Mouse (Mus musculus): ENCODE results near the gene Lap3. TPM values are rescaled to one million over a fixed set of nuclear protein-coding genes. Genes with fewer than 3 reads are reported as not detected.

Lap3 gene
- polyA plus RNA-seq, 2 experiments: 24.3 to 38.8 TPM

GRCm38 (mm10) chr5:45494093-45494755 lies 1.1 kb downstream of the Lap3 start:
- ATAC-seq (ENCODE audit: insufficient read depth): no peak
- no peak overlapping the region for H3K27ac ChIP-seq

GRCm38 (mm10) chr5:45495429-45495975 lies 2.3 kb downstream of the Lap3 start:
- ATAC-seq (ENCODE audit: insufficient read depth): no peak

More at GRCm38 (mm10) chr5:45494093-45494755, 1.1 kb downstream of the Lap3 start:
- Histone ChIP-seq H3K4me2 (ENCODE audit: low read depth) (peak overlapping the region; percentile 88), H3K9me3 (ENCODE audit: control insufficient read depth, low read length) (no peaks in the 10 kb centered on the region), H3K4me1 (replicated peaks; ENCODE audit: control insufficient read depth in 2 of 2, insufficient read depth in 2 of 2, low read length in 1 of 2) (peaks cover 0 to 5% of the 10 kb centered on the region in 2 experiments; a peak in 1 of 4 replicates), H3K27me3 (ENCODE audit: control insufficient read depth, insufficient read depth, low read length) (no peaks in the 10 kb centered on the region; the same call in 1 of the 2 replicates), H3K36me3 (replicated peaks; ENCODE audit: control insufficient read depth, insufficient read depth, low read depth) (no peaks in the 10 kb centered on the region; the same call in 1 of the 2 replicates), H3K4me3 (ENCODE audit: insufficient read depth in 1 of 2, low read depth in 2 of 2, low read length in 2 of 2) (peak overlapping the region; percentile 61 to 65), H3K9ac (replicated peaks) (peak overlapping the region; percentile 70; the same call in 1 of the 2 replicates)
- TF ChIP-seq EP300 (IDR thresholded peaks at IDR 0.05; ENCODE audit: low read depth) (no peak), CTCF (IDR thresholded peaks at IDR 0.05; ENCODE audit: low read depth) (no peak)
- 42% methylated on average over 9 of the region's 9 CpGs for WGBS (ENCODE audit: insufficient replicate concordance)
- DNase-seq (ENCODE audit: low read depth in 3 of 3, low spot score in 3 of 3): no peak

GRCm38 (mm10) chr5:45496042-45496441 lies 2.9 kb downstream of the Lap3 start:
- no peak overlapping the region for H3K4me2 ChIP-seq (ENCODE audit: low read depth)
- no peak for TF ChIP-seq EP300 (IDR thresholded peaks at IDR 0.05; ENCODE audit: low read depth)
- no peak for TF ChIP-seq CTCF (IDR thresholded peaks at IDR 0.05; ENCODE audit: low read depth)
- H3K9ac ChIP-seq (replicated peaks): no peak overlapping the region; the same call in 1 of the 2 replicates
- H3K27ac ChIP-seq: no peak overlapping the region
- peaks cover 0 to 5% of the 10 kb centered on the region in 2 experiments; a peak in 1 of 4 replicates for H3K4me1 ChIP-seq (replicated peaks; ENCODE audit: control insufficient read depth in 2 of 2, insufficient read depth in 2 of 2, low read length in 1 of 2)
- ATAC-seq (ENCODE audit: insufficient read depth) (no peak), DNase-seq (ENCODE audit: low read depth in 3 of 3, low spot score in 3 of 3) (no peak)
- H3K9me3 ChIP-seq (ENCODE audit: control insufficient read depth, low read length): no peaks in the 10 kb centered on the region
- no peak overlapping the region for H3K4me3 ChIP-seq (ENCODE audit: insufficient read depth in 1 of 2, low read depth in 2 of 2, low read length in 2 of 2)
- peaks cover 5% of the 10 kb centered on the region; the same call in 1 of the 2 replicates for H3K36me3 ChIP-seq (replicated peaks; ENCODE audit: control insufficient read depth, insufficient read depth, low read depth)
- H3K27me3 ChIP-seq (ENCODE audit: control insufficient read depth, insufficient read depth, low read length): no peaks in the 10 kb centered on the region; the same call in 1 of the 2 replicates

More at GRCm38 (mm10) chr5:45495429-45495975, 2.3 kb downstream of the Lap3 start:
- TF ChIP-seq EP300 (IDR thresholded peaks at IDR 0.05; ENCODE audit: low read depth): no peak
- no peak for TF ChIP-seq CTCF (IDR thresholded peaks at IDR 0.05; ENCODE audit: low read depth)
- no peaks in the 10 kb centered on the region for H3K9me3 ChIP-seq (ENCODE audit: control insufficient read depth, low read length)
- H3K9ac ChIP-seq (replicated peaks): no peak overlapping the region; the same call in 1 of the 2 replicates
- H3K36me3 ChIP-seq (replicated peaks; ENCODE audit: control insufficient read depth, insufficient read depth, low read depth): peaks cover under 1% of the 10 kb centered on the region; the same call in 1 of the 2 replicates
- no peak overlapping the region for H3K27ac ChIP-seq
- H3K27me3 ChIP-seq (ENCODE audit: control insufficient read depth, insufficient read depth, low read length): no peaks in the 10 kb centered on the region; the same call in 1 of the 2 replicates
- H3K4me1 ChIP-seq (replicated peaks; ENCODE audit: control insufficient read depth in 2 of 2, insufficient read depth in 2 of 2, low read length in 1 of 2): peaks cover 0 to 5% of the 10 kb centered on the region in 2 experiments; a peak in 1 of 4 replicates
- no peak overlapping the region for H3K4me3 ChIP-seq (ENCODE audit: insufficient read depth in 1 of 2, low read depth in 2 of 2, low read length in 2 of 2)
- no peak for DNase-seq (ENCODE audit: low read depth in 3 of 3, low spot score in 3 of 3)
- 66% methylated on average over 3 of the region's 3 CpGs for WGBS (ENCODE audit: insufficient replicate concordance)
- H3K4me2 ChIP-seq (ENCODE audit: low read depth): no peak overlapping the region

- Histone ChIP-seq H3K36me3 (replicated peaks; ENCODE audit: control insufficient read depth, insufficient read depth, low read depth) (peaks cover 5% of the 10 kb centered on the region; the same call in 1 of the 2 replicates), H3K9ac (replicated peaks) (no peak overlapping the region), H3K27me3 (ENCODE audit: control insufficient read depth, insufficient read depth, low read length) (no peaks in the 10 kb centered on the region; the same call in 1 of the 2 replicates), H3K27ac (no peak overlapping the region), H3K4me1 (replicated peaks; ENCODE audit: control insufficient read depth in 2 of 2, insufficient read depth in 2 of 2, low read length in 1 of 2) (peaks cover 0 to 5% of the 10 kb centered on the region in 2 experiments; a peak in 1 of 4 replicates), H3K4me2 (ENCODE audit: low read depth) (no peak overlapping the region), H3K4me3 (ENCODE audit: insufficient read depth in 1 of 2, low read depth in 2 of 2, low read length in 2 of 2) (no peak overlapping the region), H3K9me3 (ENCODE audit: control insufficient read depth, low read length) (no peaks in the 10 kb centered on the region)
- TF ChIP-seq CTCF (IDR thresholded peaks at IDR 0.05; ENCODE audit: low read depth): no peak
- TF ChIP-seq EP300 (IDR thresholded peaks at IDR 0.05; ENCODE audit: low read depth): no peak
- DNase-seq (ENCODE audit: low read depth in 3 of 3, low spot score in 3 of 3) (no peak), ATAC-seq (ENCODE audit: insufficient read depth) (no peak)
- 74% methylated on average over 4 of the region's 4 CpGs for WGBS (ENCODE audit: insufficient replicate concordance)
Measured at GRCm38 (mm10) chr5:45496479-45496878, 3.3 kb downstream of the Lap3 start.

Measured in liver, embryonic 14.5 days (tissue).